Mouse (Mus musculus) embryo, embryonic 11 days (tissue): ENCODE results near the gene Myrfl.

ENCODE experiments used
- DNase-seq: peaks from one replicate; pipeline ENCODE4 v3.0.0-alpha.2; 2015

The Myrfl gene

DNA sequence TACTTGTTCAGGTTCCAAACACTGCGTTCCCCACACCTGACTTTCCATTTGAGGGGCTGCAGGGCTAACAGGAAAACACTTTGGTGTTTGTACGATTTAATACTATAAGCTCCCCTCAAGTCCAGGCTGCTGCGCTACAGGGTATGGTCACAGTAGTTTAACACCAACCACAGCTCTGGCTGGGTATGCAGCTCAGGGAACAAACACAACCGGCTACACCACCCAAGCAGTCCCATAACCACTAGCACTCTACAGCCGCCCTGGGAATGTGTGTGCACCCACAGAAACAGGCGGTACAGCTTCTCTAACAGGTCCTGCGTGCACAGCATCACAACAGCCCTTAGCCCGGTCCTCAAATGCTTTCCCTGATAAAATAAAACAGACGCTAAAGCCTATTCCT, 16.1 kb upstream of the Myrfl start:
- DNase-seq: no peak

DNA sequence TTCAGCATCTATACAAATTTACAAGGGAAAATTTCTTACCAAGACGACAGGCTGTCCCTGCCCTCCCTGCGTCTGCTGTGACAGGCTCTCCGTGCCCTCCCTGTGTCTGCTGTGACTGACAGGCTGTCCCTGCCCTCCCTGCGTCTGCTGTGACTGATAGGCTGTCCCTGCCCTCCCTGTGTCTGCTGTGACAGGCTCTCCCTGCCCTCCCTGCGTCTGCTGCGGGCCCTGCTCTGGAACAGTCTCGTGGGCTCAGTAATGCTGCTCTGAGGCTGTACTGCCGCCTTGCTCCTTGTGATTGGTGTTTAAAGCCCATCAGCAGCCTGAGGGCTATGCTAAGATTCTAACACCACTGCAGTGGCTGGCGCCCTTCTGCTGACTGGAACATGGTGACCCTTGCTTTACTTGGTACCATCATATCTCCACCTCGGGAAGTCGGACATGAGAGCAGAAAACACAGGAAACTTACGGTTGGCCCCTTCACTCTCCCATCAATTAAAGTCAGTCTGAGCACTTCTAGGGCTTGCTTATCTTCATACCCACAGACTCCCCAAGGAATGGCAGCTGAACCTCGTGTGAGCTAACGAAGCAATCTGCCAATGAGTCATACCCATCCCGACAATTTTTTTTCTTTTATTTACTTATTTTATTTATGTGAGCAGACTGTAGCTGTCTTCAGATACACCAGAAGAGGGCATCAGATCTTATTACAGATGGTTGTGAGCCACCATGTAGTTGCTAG, 12.4 kb upstream of the Myrfl start:
- no peak for DNase-seq

DNA sequence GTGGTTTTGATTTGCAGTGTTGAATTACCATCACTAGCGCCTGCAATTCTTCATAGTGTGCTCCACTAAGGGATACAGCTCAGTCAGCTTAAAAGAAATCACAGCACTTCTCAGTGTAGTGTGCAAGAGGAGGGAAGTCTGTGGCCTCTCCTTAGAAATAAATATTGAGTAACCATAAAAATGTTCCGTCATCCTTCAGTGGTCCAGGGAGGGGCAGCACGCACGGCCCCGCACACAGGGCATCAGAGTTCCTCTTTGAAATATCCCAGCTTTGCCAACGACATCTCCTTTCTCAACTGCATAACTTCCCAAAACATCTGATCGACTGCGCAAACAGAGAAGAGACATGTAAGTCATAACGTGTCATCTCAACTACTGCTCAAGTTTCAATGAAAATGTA, 10.1 kb upstream of the Myrfl start:
- no peak for DNase-seq

DNA sequence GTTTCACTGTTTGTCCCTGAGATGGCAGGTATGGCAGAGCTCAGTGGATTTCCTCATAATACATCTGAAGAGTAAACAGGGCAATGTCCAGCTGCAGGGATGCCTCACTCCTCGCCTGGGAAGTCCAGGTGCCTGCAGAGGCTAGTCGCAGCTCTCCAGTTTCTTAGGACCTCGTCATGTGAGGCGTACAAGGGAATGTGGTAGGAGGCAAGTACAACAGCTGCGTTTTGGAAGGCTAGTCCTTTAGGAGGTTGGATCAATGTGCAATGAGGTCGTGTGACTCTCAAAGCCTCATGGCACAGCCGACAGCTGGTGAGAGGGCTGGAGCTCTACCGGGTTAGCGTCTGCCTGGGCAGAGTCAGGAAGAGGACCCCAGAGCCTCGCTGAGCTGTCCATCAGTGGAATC, 7.8 kb upstream of the Myrfl start:
- DNase-seq: no peak

DNA sequence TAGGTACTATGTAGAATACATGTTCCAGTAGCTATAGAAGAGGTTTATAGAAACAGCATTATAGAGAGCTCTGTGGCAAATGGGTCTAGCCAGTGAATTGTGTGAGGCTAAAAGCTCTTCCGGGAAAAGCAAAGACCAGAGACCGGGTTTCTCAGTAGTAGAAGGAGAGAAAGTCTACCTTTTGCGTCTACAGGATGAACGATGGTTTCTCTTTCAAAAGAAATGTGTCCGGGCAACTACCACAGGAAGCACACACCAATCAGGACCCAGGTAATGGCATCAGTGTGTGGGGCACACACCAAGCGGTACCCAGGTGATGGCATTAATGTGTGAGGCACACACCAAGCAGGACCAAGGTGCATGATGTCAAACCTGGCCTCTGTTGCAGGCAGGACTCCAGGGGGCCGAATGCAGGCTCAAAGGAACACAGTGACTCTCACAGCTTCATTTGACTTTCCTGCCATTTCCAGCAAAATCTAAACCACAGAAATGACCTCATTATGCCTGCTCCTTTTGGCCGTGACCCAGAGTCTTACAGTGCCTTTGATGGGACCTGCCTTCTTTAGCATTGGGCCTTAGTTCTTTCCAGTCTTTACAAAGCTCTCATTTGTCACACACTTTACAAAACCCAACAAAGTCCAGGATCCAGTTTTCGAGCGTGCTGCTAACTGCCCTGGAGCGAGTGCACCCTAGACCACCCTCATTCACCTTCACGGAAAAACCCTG, 1.4 kb downstream of the Myrfl start:
- DNase-seq: no peak

DNA sequence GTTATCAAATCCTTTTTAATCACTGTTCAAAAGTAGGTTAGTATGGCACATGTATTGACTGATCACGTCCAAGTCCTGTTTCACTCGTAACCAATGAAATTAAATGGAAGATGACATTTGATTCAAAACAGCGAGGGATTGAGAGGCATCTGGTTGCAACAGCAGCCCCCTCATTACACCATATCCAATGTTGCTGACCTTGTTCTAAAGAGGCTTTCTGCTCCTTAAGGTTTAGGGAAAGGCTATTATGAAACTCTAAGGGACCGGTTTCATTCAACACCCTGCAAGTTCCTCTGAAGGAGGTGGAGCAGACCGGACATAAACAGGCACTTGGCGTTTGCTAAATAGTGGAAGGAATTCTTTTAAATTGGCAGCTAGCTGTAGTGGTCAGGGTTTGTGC, 2.2 kb downstream of the Myrfl start:
- no peak for DNase-seq

DNA sequence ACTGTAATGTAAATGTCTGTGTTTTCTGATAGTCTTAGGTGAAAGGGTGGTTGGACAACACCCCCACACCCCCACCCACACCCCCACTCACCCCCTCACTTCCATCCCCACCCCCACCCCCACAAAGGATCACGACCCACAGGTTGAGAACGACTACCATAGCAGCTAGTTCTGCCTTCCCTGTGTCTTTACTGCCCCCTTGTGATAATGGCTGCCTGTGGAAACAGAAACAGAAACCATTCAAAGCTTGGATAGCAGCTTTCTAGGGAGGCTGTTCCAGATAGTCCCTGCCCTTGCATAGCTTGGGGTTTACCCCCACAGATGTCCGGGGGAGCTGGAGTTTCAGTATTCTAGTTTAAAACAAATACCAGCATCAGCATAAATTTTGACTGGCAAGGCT, 3.0 kb downstream of the Myrfl start:
- DNase-seq: peak; percentile 60

DNA sequence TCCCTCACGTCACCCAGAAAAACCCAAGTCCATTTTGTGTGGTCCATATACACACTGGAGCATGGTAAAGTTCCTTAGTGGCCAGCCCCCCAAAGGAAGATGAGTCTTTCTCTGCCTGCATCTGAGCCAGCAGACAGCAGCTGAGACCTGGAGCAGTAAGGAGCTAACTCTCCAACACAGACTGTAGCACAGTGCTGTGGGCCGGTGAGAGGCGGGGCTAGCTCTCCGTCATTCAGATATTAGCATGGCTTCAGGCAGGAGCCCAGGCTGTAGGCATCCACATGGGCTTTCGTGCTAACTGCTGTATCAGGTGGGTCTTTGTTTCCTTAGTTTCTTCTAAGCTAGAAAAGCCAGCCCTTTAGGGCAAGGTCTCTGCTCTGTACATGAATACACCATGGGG, 6.1 kb downstream of the Myrfl start:
- DNase-seq: peak; percentile 48

DNA sequence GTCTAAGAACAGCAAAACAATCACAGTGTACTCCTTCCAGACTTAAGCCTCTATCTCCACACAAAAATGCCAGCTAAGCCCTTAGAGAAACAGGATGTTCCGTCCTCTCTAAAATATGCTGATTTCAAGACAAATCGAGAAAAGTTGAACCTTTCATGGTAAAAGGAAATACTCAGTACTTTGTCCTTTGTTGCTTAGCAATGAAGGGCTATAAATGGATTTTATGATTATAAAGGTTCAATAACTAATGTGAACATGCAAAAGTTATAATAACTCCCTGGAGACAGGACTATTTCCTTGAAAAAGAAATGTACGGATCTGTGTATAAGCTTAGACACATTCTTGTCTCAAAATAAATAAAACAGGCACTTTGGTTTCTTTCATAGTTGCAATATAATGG, 12.2 kb downstream of the Myrfl start:
- DNase-seq: no peak

DNA sequence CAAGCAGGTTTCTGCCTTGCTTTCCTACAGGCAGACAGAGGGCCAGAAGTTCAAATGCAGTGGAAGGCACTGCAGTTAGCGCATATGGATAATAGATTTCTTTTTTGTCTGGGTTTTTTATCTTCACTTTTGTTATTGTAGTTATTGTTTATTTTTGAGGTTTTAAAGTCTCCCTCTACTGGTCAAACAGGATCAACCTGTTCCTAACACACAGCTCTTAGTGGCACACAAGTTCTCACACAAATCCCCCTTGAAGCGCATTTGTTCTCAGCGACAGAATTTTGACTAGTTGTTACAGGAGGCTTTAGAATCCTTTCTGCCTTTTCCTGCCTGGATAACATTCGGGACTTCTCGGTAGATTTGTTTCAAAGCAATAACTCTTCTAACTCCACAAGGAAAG, 13.2 kb downstream of the Myrfl start:
- DNase-seq: no peak

DNA sequence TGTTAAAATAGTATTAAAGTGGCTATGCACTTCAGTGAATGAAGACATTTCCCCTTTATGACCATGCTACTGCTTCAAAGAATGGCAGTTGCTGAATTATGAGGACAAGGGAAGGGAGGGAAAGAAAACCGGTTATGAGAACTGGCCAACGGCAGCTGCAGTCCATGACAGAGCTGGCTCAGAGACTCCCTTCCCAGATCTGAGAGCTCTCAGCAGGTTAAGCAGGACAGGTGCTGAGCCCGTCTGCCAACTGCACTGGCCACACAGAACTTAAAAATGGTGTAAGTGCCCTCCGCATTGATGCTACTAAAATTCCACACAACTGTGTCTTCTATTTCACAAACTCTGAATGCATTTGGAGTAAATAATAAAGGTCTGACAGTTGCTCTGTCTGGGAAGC, 19.3 kb downstream of the Myrfl start:
- DNase-seq: no peak

DNA sequence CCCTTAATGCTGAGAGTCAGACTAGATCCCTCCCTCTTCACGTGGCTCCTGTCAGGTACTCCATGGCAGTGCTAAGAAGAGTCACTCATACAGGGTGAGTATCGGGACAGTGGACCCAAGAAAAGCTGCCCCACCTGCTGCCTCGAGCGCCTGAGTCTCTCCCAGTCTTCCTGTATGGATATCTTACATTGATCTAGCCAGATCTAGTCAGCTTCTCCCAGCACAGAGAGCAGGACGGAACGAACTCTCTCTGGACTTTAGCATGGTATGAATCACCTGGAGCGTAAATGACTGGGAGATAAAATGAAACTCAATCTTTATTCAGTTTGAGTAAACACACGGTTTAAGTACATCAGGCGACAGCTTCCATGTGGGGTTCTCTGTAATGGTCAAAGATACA, 22.2 kb downstream of the Myrfl start:
- DNase-seq: no peak

DNA sequence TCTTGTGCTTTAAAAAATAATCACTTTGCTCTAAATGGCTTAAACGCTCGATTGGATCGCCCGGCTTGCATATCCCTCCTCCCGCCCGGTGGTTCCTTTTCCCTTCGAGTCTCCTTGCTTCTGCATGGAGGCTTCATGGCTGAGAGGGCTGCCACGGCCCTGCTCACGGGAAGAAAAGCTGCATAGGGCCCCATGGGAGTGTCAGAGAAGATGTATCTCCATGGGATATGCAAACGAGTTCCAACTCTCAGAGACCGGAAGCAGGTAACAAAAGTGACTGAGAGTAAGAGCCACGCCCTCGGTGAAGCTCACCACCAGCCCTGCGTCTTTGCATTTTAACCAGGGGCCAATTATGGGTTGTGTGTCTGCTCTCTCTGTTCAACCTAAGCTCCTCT, 24.7 kb downstream of the Myrfl start:
- peak; percentile 24 for DNase-seq

DNA sequence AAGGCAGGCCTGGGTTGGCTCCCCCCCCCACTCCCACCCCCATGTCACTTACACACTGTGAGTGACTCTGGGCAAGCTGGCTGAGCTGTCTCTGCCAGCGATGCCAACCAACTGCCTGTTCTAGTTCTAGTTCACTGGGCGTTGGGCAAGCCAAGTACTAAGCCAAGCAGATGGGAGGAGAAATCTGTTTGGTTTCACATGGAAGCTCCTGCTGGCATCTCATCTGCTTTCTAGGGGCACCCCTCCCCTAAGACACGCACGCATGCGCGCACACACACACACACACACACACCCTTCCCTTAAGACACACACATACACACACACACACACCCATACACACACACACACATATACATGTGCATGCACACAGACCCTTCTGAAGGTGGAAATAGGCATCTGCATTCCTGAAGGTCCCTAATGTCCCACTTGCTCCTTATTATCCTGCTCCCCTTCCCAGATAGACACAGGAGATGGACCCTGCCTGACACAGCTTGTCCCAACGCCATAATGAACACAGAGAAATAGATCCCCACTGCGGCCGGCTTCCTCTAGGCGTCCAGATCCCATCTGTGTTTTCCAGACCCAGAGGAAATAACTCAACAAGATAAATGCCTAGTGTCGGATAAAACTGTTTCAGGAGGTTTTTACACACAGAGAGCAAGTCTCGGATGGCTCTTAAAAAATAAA, 25.2 kb downstream of the Myrfl start:
- DNase-seq: no peak

DNA sequence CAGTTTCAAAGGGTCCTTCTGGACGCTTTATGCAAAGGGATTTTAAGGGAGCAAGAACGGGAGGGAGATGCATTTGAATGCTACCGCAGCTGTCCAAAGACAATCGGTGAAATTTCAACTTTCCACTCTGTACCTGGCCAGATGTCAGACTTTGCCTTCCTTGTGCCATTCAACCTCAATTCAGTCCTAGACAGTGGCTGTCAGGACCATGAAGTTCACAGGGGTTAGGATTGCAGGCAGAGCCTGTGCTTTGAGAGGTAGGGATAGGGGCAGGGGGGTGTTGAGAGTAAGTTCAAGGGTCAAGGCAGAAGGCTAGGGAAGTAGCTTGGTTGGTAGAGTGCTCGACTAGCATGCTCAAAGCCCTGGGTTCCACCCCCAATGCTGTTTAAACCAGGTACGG, 25.9 kb downstream of the Myrfl start:
- DNase-seq: no peak

DNA sequence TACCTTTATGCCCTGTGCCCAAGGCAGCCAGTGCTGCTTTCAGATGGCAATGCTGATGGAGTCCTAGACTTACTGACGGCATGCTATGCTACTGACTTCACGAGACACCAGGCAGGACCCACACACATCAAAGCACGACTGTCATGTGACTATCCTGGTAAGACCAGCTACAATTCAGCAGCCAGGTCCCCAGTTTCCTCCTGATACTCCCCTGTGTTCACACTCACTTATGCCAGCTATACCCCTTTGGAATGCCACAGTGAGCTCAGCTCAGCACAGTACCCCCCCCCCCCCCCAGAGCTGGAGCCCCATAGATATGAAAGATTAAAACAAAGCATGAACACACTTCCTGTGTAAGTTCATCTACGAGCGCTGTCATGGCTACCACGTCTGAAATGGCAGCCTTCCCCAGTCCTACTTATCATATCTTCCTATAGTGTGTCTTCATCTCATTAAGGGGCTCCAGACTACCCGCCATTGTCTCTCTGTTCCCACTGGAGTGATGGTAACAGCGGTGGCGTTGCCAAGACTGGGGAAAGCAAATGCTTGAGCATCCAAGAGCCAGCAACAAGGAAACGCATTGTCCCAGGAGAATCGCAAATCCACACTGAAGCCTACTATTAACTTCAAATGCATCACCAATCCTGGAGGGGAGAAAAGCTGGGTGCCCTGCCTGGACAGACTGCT, 43.4 kb downstream of the Myrfl start:
- no peak for DNase-seq

DNA sequence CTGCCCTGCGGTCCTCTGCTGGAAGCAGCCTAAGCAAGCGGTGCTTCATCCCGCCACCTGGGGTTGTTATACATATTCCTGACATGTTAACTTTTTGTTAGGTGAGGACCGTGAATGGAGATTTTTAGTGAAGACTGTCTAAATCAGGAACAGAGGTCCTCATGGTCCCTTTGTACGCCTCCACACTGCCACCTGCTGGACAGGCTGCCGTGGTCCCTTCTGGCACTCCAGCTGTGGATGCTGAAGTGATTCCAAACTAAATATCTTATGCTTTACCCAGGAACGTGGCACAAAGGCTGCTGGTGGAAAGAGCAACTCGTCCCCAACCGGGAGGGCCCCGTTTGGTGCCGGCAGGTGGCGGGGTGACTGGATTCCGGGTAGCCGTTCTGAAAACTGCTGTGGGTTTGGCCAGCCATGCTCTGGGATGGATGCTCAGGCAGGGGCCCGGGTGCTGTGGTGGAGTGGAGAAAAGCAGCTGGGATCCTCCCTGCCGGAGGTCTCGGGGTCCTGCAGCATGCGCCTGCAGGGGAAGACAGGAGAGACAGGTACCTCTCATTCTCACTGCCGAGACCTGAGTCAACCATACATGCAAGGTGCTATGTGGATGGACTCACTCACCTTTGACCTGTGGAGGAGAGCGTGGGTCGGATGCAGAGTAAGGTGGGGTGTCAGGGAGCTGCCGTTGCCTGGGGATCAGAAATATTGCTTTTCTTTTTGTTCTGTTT, 47.8 kb downstream of the Myrfl start:
- peak; percentile 85 for DNase-seq

DNA sequence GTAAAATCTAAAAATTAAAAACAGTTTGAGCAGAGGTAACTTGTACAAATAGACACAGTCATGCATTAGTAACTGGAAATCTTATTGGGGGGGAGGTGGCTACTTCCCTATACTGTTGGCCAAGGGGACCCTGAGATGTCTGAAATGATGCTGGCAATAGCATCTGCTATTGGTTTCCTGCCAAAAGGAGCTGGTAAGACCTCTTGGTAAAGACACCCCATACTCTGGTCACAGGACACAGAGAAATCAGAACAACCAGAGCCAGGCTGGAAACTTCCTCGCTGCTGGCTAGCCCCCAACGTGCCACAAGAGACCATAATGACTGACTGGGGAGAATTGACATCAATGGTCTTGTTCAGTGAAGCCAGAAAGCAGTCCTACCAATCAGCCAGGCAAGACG, 55.2 kb downstream of the Myrfl start:
- no peak for DNase-seq

DNA sequence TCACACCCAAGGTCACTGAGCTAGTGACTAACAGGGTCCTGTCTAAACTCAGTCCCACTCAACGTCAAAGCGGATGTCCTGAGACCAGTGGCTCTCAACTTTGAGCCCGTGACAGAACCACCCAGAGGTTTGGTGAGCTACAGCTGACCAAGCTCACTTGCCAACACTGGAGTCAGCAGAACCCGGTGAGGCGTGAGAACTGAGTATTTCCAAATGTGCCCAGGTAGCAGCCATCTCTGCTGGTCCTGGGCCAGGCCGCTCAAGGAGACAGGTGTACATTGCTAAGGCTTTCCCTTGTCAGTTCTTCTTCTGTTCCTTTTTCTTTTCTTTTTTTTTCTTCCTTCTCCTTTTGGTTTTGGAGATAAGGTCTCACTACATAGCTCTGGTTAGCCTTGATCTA, 66.0 kb downstream of the Myrfl start:
- no peak for DNase-seq

DNA sequence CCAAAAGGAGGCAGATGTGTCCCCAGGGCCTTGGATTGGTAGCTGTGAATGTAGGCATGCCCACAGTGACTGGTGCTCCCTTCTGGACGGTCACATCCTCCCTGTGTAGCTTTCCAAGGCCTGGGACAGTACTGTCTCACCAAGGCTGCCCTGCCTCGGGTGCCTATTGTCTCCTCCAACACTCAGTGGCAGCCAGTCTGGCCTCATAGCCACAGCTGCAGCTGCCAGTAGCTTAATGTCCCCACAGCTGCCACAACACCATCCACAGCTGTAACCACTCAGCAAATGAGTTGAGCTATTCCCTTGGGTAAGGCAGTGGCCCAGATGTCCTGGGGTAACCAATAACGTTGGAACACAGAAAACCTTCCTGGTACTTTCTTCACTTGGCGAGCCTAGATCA, 68.6 kb downstream of the Myrfl start:
- peak; percentile 48 for DNase-seq

DNA sequence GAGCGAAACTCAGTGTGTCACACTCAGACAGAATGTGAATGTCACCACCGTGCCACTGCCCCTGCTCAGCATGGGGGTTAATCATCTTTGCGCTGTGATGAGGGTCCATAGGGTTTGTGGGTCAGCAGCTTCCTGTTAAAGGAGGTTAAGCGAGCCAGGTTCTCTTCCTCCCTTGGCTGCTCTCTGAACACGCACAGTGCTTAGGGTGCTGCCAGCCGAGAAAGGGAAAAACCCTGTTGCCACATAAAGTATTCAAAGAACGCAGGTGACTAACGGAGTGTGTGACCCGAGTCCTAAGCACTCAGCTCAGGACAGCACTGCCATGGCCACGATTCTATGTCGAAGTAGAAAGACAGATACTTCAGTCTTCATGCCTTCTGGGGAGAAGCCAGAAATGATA, 69.4 kb downstream of the Myrfl start:
- DNase-seq: no peak

DNA sequence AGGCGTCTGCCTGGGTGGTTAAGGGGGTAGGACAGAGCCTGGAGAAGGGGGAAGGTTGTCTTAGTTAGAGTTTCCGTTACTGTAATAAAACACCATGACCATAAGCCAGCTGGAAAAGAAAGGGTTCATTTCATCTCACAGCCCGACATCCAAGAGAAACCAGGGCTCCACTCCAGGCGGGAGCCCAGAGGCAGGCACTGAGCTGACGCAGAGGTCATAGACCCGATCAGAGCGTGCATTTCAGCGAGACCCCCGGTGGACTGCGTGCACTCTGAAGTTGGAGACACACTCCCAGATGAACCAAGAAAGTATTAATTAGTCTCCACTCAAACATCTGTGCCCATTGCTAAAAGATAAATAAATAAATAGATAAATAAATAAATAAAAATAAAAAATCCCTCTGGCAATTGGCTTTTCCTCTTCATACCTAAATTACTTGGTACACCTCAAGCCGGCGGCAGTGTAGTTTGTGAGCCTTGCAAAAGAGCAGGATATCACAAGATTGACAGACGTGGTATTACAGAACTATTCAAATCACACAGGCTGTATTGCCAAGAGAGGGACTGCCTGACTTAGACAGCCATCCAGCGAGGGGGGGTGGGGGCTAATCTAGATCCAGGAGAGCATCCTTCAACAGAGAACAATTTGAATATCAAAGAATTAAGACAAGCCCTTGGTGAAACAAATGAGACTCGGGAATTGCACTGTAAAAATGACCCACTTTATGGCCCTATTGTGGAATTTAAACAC, 81.2 kb downstream of the Myrfl start:
- peak; percentile 42 for DNase-seq
